Mouse (Mus musculus): ENCODE data around the gene 1700028P14Rik.

DNA sequence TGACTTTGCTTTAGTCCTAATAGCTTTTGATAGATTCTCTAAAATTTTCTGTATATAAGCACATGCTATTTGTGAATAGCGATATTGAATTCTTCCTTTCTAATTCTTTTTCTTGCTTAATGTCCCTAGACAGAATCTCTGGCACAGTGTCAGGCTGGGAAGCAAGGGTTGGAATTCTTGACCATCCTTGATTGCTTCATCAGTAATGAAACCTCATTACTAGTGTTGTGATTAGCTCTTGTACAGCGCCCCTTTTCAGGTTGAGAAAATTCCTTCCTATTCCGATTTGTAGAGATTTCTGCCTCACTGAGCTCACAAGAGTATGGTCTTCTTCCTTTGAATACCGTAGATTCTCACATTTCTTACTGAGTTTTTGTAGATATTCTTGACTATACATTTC lies 109.9 kb downstream of the 1700028P14Rik start:
- TF ChIP-seq POLR2A (IDR thresholded peaks at IDR 0.05; ENCODE audit: borderline replicate concordance, extremely low read depth, low read depth, low read length) (no peak), CTCF (IDR thresholded peaks at IDR 0.05; ENCODE audit: insufficient read depth, low read length) (no peak)

All from lung, adult 2 months (tissue).